Mouse (Mus musculus): Measurements from ENCODE around the gene Dppa5a. TPM values are rescaled to one million over a fixed set of nuclear protein-coding genes. Genes with fewer than 3 reads are reported as not detected.
A peak's percentile ranks its signal among the peaks of the same experiment; 100 is the strongest.
"Not testable (repeated sequence)": the region's sequence is repeated elsewhere in the genome, so short reads cannot be mapped to it uniquely, and the experiment has no call there.

Dppa5a gene
- polyA plus RNA-seq (2012; rRNA removed), result 0.47 and 1.2 TPM in 2 replicates

GRCm38 (mm10) chr9:78367959-78368358 is at the start of gene Dppa5a:
Dppa5a (minus strand) TSS chr9:78368177.
- H3K4me3 ChIP-seq (ENCODE audit: control insufficient read depth, low read depth, low read length), result peak within 1 kb of the TSS; percentile 50
- not testable (repeated sequence) for H3K27me3 ChIP-seq (ENCODE audit: control insufficient read depth, insufficient read depth, low read length); H3K4me1 ChIP-seq (ENCODE audit: control insufficient read depth, insufficient read depth, low read length); H3K27ac ChIP-seq (ENCODE audit: control insufficient read depth, insufficient read depth, low read depth, low read length); H3K36me3 ChIP-seq (ENCODE audit: control insufficient read depth, insufficient read depth, low read length)

GRCm38 (mm10) chr9:78401596-78401995 is 33.6 kb upstream of the Dppa5a start:
- Histone ChIP-seq H3K27ac (ENCODE audit: control insufficient read depth, insufficient read depth, low read depth, low read length) (no peak overlapping the region), H3K4me1 (ENCODE audit: control insufficient read depth, insufficient read depth, low read length) (peaks cover 6% of the 10 kb centered on the region), H3K27me3 (ENCODE audit: control insufficient read depth, insufficient read depth, low read length) (no peaks in the 10 kb centered on the region), H3K36me3 (ENCODE audit: control insufficient read depth, insufficient read depth, low read length) (no peaks in the 10 kb centered on the region; the same call in 1 of the 2 replicates), H3K4me3 (ENCODE audit: control insufficient read depth, low read depth, low read length) (no peak overlapping the region)
- TF ChIP-seq CTCF (IDR thresholded peaks at IDR 0.05; ENCODE audit: control insufficient read depth, insufficient read depth, insufficient replicate concordance, low read depth, low read length) (no peak), POLR2A (IDR thresholded peaks at IDR 0.05; ENCODE audit: control insufficient read depth, low read depth, low read length) (no peak)

GRCm38 (mm10) chr9:78400570-78400969 is 32.6 kb upstream of the Dppa5a start:
- Histone ChIP-seq H3K27ac (ENCODE audit: control insufficient read depth, insufficient read depth, low read depth, low read length) (no peak overlapping the region), H3K4me1 (ENCODE audit: control insufficient read depth, insufficient read depth, low read length) (peaks cover 6% of the 10 kb centered on the region), H3K4me3 (ENCODE audit: control insufficient read depth, low read depth, low read length) (no peak overlapping the region), H3K27me3 (ENCODE audit: control insufficient read depth, insufficient read depth, low read length) (no peaks in the 10 kb centered on the region), H3K36me3 (ENCODE audit: control insufficient read depth, insufficient read depth, low read length) (no peaks in the 10 kb centered on the region; the same call in 1 of the 2 replicates)
- TF ChIP-seq POLR2A (IDR thresholded peaks at IDR 0.05; ENCODE audit: control insufficient read depth, low read depth, low read length) (no peak), CTCF (IDR thresholded peaks at IDR 0.05; ENCODE audit: control insufficient read depth, insufficient read depth, insufficient replicate concordance, low read depth, low read length) (no peak)

- H3K4me3 ChIP-seq (ENCODE audit: control insufficient read depth, low read depth, low read length), result peak overlapping the region; percentile 96
- H3K36me3 ChIP-seq (ENCODE audit: control insufficient read depth, insufficient read depth, low read length), result no peaks in the 10 kb centered on the region; the same call in 1 of the 2 replicates
- no peaks in the 10 kb centered on the region for H3K27me3 ChIP-seq (ENCODE audit: control insufficient read depth, insufficient read depth, low read length)
- TF ChIP-seq CTCF (IDR thresholded peaks at IDR 0.05; ENCODE audit: control insufficient read depth, insufficient read depth, insufficient replicate concordance, low read depth, low read length), result no peak
- no peak for TF ChIP-seq POLR2A (IDR thresholded peaks at IDR 0.05; ENCODE audit: control insufficient read depth, low read depth, low read length)
- peak overlapping the region; percentile 88; the same call in 1 of the 2 replicates for H3K27ac ChIP-seq (ENCODE audit: control insufficient read depth, insufficient read depth, low read depth, low read length)
- peaks cover 8% of the 10 kb centered on the region for H3K4me1 ChIP-seq (ENCODE audit: control insufficient read depth, insufficient read depth, low read length)
These were observed 28.5 kb upstream of the Dppa5a start for GRCm38 (mm10) chr9:78396517-78396916.

GRCm38 (mm10) chr9:78395630-78396351 is 27.8 kb upstream of the Dppa5a start, which contains the start of gene Ddx43:
Ddx43 (plus strand) TSS chr9:78395777.
- peaks cover 8% of the 10 kb centered on the region for H3K4me1 ChIP-seq (ENCODE audit: control insufficient read depth, insufficient read depth, low read length)
- TF ChIP-seq POLR2A (IDR thresholded peaks at IDR 0.05; ENCODE audit: control insufficient read depth, low read depth, low read length), result peak; percentile 86
- TF ChIP-seq CTCF (IDR thresholded peaks at IDR 0.05; ENCODE audit: control insufficient read depth, insufficient read depth, insufficient replicate concordance, low read depth, low read length), result no peak
- no peaks in the 10 kb centered on the region for H3K27me3 ChIP-seq (ENCODE audit: control insufficient read depth, insufficient read depth, low read length)
- H3K36me3 ChIP-seq (ENCODE audit: control insufficient read depth, insufficient read depth, low read length), result no peaks in the 10 kb centered on the region; the same call in 1 of the 2 replicates
- H3K4me3 ChIP-seq (ENCODE audit: control insufficient read depth, low read depth, low read length), result peak within 1 kb of the TSS; percentile 96
- H3K27ac ChIP-seq (ENCODE audit: control insufficient read depth, insufficient read depth, low read depth, low read length), result peak within 1 kb of the TSS; percentile 88

GRCm38 (mm10) chr9:78395244-78395629 is 27.3 kb upstream of the Dppa5a start:
- Histone ChIP-seq H3K4me1 (ENCODE audit: control insufficient read depth, insufficient read depth, low read length) (peaks cover 8% of the 10 kb centered on the region), H3K36me3 (ENCODE audit: control insufficient read depth, insufficient read depth, low read length) (no peaks in the 10 kb centered on the region; the same call in 1 of the 2 replicates), H3K4me3 (ENCODE audit: control insufficient read depth, low read depth, low read length) (peak overlapping the region; percentile 96), H3K27me3 (ENCODE audit: control insufficient read depth, insufficient read depth, low read length) (no peaks in the 10 kb centered on the region), H3K27ac (ENCODE audit: control insufficient read depth, insufficient read depth, low read depth, low read length) (peak overlapping the region; percentile 86)
- TF ChIP-seq CTCF (IDR thresholded peaks at IDR 0.05; ENCODE audit: control insufficient read depth, insufficient read depth, insufficient replicate concordance, low read depth, low read length) (no peak), POLR2A (IDR thresholded peaks at IDR 0.05; ENCODE audit: control insufficient read depth, low read depth, low read length) (no peak)

- Histone ChIP-seq H3K27me3 (ENCODE audit: control insufficient read depth, insufficient read depth, low read length) (no peaks in the 10 kb centered on the region), H3K4me3 (ENCODE audit: control insufficient read depth, low read depth, low read length) (no peak overlapping the region), H3K36me3 (ENCODE audit: control insufficient read depth, insufficient read depth, low read length) (no peaks in the 10 kb centered on the region; the same call in 1 of the 2 replicates), H3K27ac (ENCODE audit: control insufficient read depth, insufficient read depth, low read depth, low read length) (no peak overlapping the region), H3K4me1 (ENCODE audit: control insufficient read depth, insufficient read depth, low read length) (peaks cover 11% of the 10 kb centered on the region)
- no peak for TF ChIP-seq POLR2A (IDR thresholded peaks at IDR 0.05; ENCODE audit: control insufficient read depth, low read depth, low read length)
- no peak for TF ChIP-seq CTCF (IDR thresholded peaks at IDR 0.05; ENCODE audit: control insufficient read depth, insufficient read depth, insufficient replicate concordance, low read depth, low read length)
These were observed 26.6 kb upstream of the Dppa5a start for GRCm38 (mm10) chr9:78394602-78395001.
